Mouse (Mus musculus) left cerebral cortex, postnatal 10 days (tissue): ENCODE measurements around the gene Fam222a. TPM values are rescaled to one million over a fixed set of nuclear protein-coding genes. Genes with fewer than 3 reads are reported as not detected.

Experiments used
- DNase-seq, 2 experiments: peaks; one replicate each; pipeline ENCODE4 v3.0.0; 2021 to 2022; ENCODE audit warnings: low spot score in 2 of 2, mixed read lengths in 1 of 2; ENCODE audit errors: extremely low spot score in 1 of 2
- intact Hi-C: fragments of 180-260 bp; cut with DNase I; formaldehyde crosslinking; loops from one replicate; pipeline ENCODE4 v1.15.1; 2025
- total RNA-seq, 2 experiments: library from RNA; stranded (reverse); gene quantifications; 2 replicates each; pipeline ENCODE4 v1.2.3; 2021

Gene Fam222a
- total RNA-seq: 1 to 10 TPM; 6.4 to 7.4 TPM

- intact Hi-C loops: loop anchor here (5.0 kb wide), 1 partner anchor 105 kb away; no protein-coding TSS in a partner anchor
- DNase-seq: peak in 1 of 2 experiments; percentile 82
Measured at GRCm38 (mm10) chr5:114567565-114568197, at the start of gene Fam222a. Gene Fam222a, plus strand, starts transcription at chr5:114568016.

GRCm38 (mm10) chr5:114528355-114528754 is 39.5 kb upstream of the Fam222a start:
- no peak for DNase-seq
- intact Hi-C loops: no loop called here

- no peak for DNase-seq
Measured at GRCm38 (mm10) chr5:114530337-114530736, 37.5 kb upstream of the Fam222a start.

GRCm38 (mm10) chr5:114532055-114532454 is 35.8 kb upstream of the Fam222a start:
- intact Hi-C loops: no loop called here
- no peak for DNase-seq

More at GRCm38 (mm10) chr5:114530337-114530736, 37.5 kb upstream of the Fam222a start:
- intact Hi-C loops: no loop called here

GRCm38 (mm10) chr5:114537308-114538020 is 30.4 kb upstream of the Fam222a start:
- peak in 1 of 2 experiments; percentile 22 for DNase-seq

GRCm38 (mm10) chr5:114538021-114538405 is 29.8 kb upstream of the Fam222a start:
- intact Hi-C loops: no loop called here
- no peak for DNase-seq

More at GRCm38 (mm10) chr5:114537308-114538020, 30.4 kb upstream of the Fam222a start:
- intact Hi-C loops: no loop called here

- intact Hi-C loops: no loop called here
- peak in 1 of 2 experiments; percentile 14 for DNase-seq
Measured at GRCm38 (mm10) chr5:114538752-114539151, 29.1 kb upstream of the Fam222a start.

GRCm38 (mm10) chr5:114539766-114540165 is 28.1 kb upstream of the Fam222a start:
- intact Hi-C loops: no loop called here
- no peak for DNase-seq

GRCm38 (mm10) chr5:114541656-114542445 is 26.0 kb upstream of the Fam222a start:
- DNase-seq: no peak
- intact Hi-C loops: no loop called here

GRCm38 (mm10) chr5:114543656-114544055 is 24.2 kb upstream of the Fam222a start:
- intact Hi-C loops: no loop called here
- no peak for DNase-seq

- intact Hi-C loops: no loop called here
- DNase-seq: no peak
Measured at GRCm38 (mm10) chr5:114544205-114544604, 23.6 kb upstream of the Fam222a start.

GRCm38 (mm10) chr5:114545076-114545475 is 22.7 kb upstream of the Fam222a start:
- intact Hi-C loops: no loop called here
- DNase-seq: no peak

- no peak for DNase-seq
- intact Hi-C loops: no loop called here
Measured at GRCm38 (mm10) chr5:114548976-114549375, 18.8 kb upstream of the Fam222a start.

GRCm38 (mm10) chr5:114549770-114550169 is 18.0 kb upstream of the Fam222a start:
- intact Hi-C loops: no loop called here
- DNase-seq: no peak

GRCm38 (mm10) chr5:114550431-114550830 is 17.4 kb upstream of the Fam222a start:
- DNase-seq: no peak
- intact Hi-C loops: no loop called here

- intact Hi-C loops: no loop called here
- DNase-seq: peak in 1 of 2 experiments; percentile 61
Measured at GRCm38 (mm10) chr5:114550886-114551492, 16.8 kb upstream of the Fam222a start.

- intact Hi-C loops: no loop called here
Measured at GRCm38 (mm10) chr5:114552507-114553208, 15.2 kb upstream of the Fam222a start.

GRCm38 (mm10) chr5:114553706-114554105 is 14.1 kb upstream of the Fam222a start:
- no peak for DNase-seq
- intact Hi-C loops: no loop called here

More at GRCm38 (mm10) chr5:114552507-114553208, 15.2 kb upstream of the Fam222a start:
- DNase-seq: no peak
